Mouse (Mus musculus) spleen, adult 2 months (tissue): ENCODE data around the gene Ern1.

Experiments used
- CTCF ChIP-seq: fragments of 200-500 bp; IDR thresholded peaks from 2 replicates; pipeline ENCODE4 v1.5.1; 2011; ENCODE audit warnings: mild to moderate bottlenecking, inconsistent platforms; ENCODE audit not compliant: insufficient read depth, insufficient read length, insufficient replicate concordance; ENCODE audit errors: extremely low read depth
- POLR2A ChIP-seq: fragments of 200-500 bp; IDR thresholded peaks from 2 replicates; pipeline ENCODE4 v1.6.1; 2011; ENCODE audit warnings: low read depth, low read length, inconsistent platforms

- TF ChIP-seq CTCF (no peak), POLR2A (peak; percentile 91)
These were observed at the start of gene Ern1 for GRCm38 (mm10) chr11:106487733-106488115.
